Mouse (Mus musculus): ENCODE results near the gene Fermt1.

Fermt1 gene

GRCm38 (mm10) chr2:132945326-132946207 lies at the start of gene Fermt1:
Gene Fermt1 (minus strand): TSS chr2:132945906.
- no peak for ATAC-seq (ENCODE audit: low TSS enrichment)

- no peak for ATAC-seq (ENCODE audit: low TSS enrichment)
Measured at GRCm38 (mm10) chr2:132992659-132993531, 47.2 kb upstream of the Fermt1 start.

- no peak for ATAC-seq (ENCODE audit: low TSS enrichment)
Measured at GRCm38 (mm10) chr2:132989778-132990564, 44.3 kb upstream of the Fermt1 start.

- no peak for ATAC-seq (ENCODE audit: low TSS enrichment)
Measured at GRCm38 (mm10) chr2:132973346-132973745, 27.6 kb upstream of the Fermt1 start.

GRCm38 (mm10) chr2:132970772-132971173 lies 25.1 kb upstream of the Fermt1 start:
- peak; percentile 88 for ATAC-seq (ENCODE audit: low TSS enrichment)

- ATAC-seq (ENCODE audit: low TSS enrichment): no peak
Measured at GRCm38 (mm10) chr2:132957786-132958185, 12.1 kb upstream of the Fermt1 start.

GRCm38 (mm10) chr2:132952197-132952596 lies 6.5 kb upstream of the Fermt1 start:
- ATAC-seq (ENCODE audit: low TSS enrichment): peak; percentile 91

GRCm38 (mm10) chr2:132948174-132948573 lies 2.5 kb upstream of the Fermt1 start:
- ATAC-seq (ENCODE audit: low TSS enrichment): no peak

- ATAC-seq (ENCODE audit: low TSS enrichment): no peak
Measured at GRCm38 (mm10) chr2:132946976-132947375, 1.3 kb upstream of the Fermt1 start.

- no peak for ATAC-seq (ENCODE audit: low TSS enrichment)
Measured at GRCm38 (mm10) chr2:132944711-132945325, 888 bp downstream of the Fermt1 start.

GRCm38 (mm10) chr2:132943997-132944396 lies 1.7 kb downstream of the Fermt1 start:
- ATAC-seq (ENCODE audit: low TSS enrichment): no peak

GRCm38 (mm10) chr2:132943596-132943995 lies 2.1 kb downstream of the Fermt1 start:
- no peak for ATAC-seq (ENCODE audit: low TSS enrichment)

GRCm38 (mm10) chr2:132939056-132939455 lies 6.7 kb downstream of the Fermt1 start:
- no peak for ATAC-seq (ENCODE audit: low TSS enrichment)

- ATAC-seq (ENCODE audit: low TSS enrichment): no peak
Measured at GRCm38 (mm10) chr2:132936176-132936575, 9.5 kb downstream of the Fermt1 start.

GRCm38 (mm10) chr2:132934711-132935110 lies 11.0 kb downstream of the Fermt1 start:
- no peak for ATAC-seq (ENCODE audit: low TSS enrichment)

- no peak for ATAC-seq (ENCODE audit: low TSS enrichment)
Measured at GRCm38 (mm10) chr2:132934142-132934541, 11.6 kb downstream of the Fermt1 start.

GRCm38 (mm10) chr2:132928999-132929398 lies 16.7 kb downstream of the Fermt1 start:
- no peak for ATAC-seq (ENCODE audit: low TSS enrichment)

- ATAC-seq (ENCODE audit: low TSS enrichment): no peak
Measured at GRCm38 (mm10) chr2:132927871-132928270, 17.8 kb downstream of the Fermt1 start.

- peak; percentile 59; the same call in 1 of the 2 replicates for ATAC-seq (ENCODE audit: low TSS enrichment)
Measured at GRCm38 (mm10) chr2:132927298-132927697, 18.4 kb downstream of the Fermt1 start.

- ATAC-seq (ENCODE audit: low TSS enrichment): no peak
Measured at GRCm38 (mm10) chr2:132923290-132924085, 22.2 kb downstream of the Fermt1 start.
